Mouse (Mus musculus) embryonic fibroblast, embryonic 13.5 days (primary cell): ENCODE data around the gene Mroh8. TPM values are rescaled to one million over a fixed set of nuclear protein-coding genes. Genes with fewer than 3 reads are reported as not detected.

Experiments used
- H3K27ac ChIP-seq: 2 replicates; pipeline ENCODE4 v1.5.1; 2012; ENCODE audit warnings: low read length, control low read depth, inconsistent platforms; ENCODE audit not compliant: insufficient read depth
- H3K4me1 ChIP-seq: 2 replicates; pipeline ENCODE4 v1.6.1; 2011; ENCODE audit warnings: low read length; ENCODE audit not compliant: control insufficient read depth, insufficient read depth
- H3K4me3 ChIP-seq: 2 replicates; pipeline ENCODE4 v1.5.1; 2011; ENCODE audit warnings: mild to moderate bottlenecking, control low read depth, low read length; ENCODE audit not compliant: insufficient read depth
- CTCF ChIP-seq: IDR thresholded peaks from 2 replicates; pipeline ENCODE4 v1.5.1; 2011; ENCODE audit warnings: mild to moderate bottlenecking, control low read depth, low read length, moderate library complexity, borderline replicate concordance; ENCODE audit not compliant: insufficient read depth
- POLR2A ChIP-seq: IDR thresholded peaks from 2 replicates; pipeline ENCODE4 v1.6.1; 2011; ENCODE audit warnings: low read depth, mild to moderate bottlenecking, control low read depth, low read length, moderate library complexity
- polyA plus RNA-seq: library from polyadenylated mRNA; stranded (reverse); fragments of >200 nt; gene quantifications from 2 replicates; pipeline ENCODE4 v1.2.4, GENCODE M21; 2011; ENCODE audit warnings: low read depth; ENCODE audit not compliant: missing spikeins, insufficient read length

The Mroh8 gene
- not detected in 2 replicates for polyA plus RNA-seq

GRCm38 (mm10) chr2:157279416-157279800 lies at the start of gene Mroh8:
Gene Mroh8 (minus strand): TSS chr2:157279549.
- H3K4me3 ChIP-seq: peak within 1 kb of the TSS; percentile 100
- H3K27ac ChIP-seq: peak within 1 kb of the TSS; percentile 80
- TF ChIP-seq POLR2A (no peak), CTCF (no peak)
- H3K4me1 ChIP-seq: peaks cover 13% of the 10 kb centered on the region

- TF ChIP-seq CTCF (no peak), POLR2A (no peak)
- Histone ChIP-seq H3K4me1 (no peaks in the 10 kb centered on the region), H3K27ac (no peak overlapping the region), H3K4me3 (no peak overlapping the region)
Measured at GRCm38 (mm10) chr2:157328570-157328969, 49.2 kb upstream of the Mroh8 start.

GRCm38 (mm10) chr2:157328106-157328505 lies 48.8 kb upstream of the Mroh8 start:
- TF ChIP-seq CTCF (no peak), POLR2A (no peak)

GRCm38 (mm10) chr2:157325238-157325637 lies 45.9 kb upstream of the Mroh8 start:
- Histone ChIP-seq H3K27ac (no peak overlapping the region), H3K4me1 (no peaks in the 10 kb centered on the region), H3K4me3 (no peak overlapping the region)
- TF ChIP-seq CTCF: no peak
- TF ChIP-seq POLR2A: no peak

More at GRCm38 (mm10) chr2:157328106-157328505, 48.8 kb upstream of the Mroh8 start:
- Histone ChIP-seq H3K27ac (no peak overlapping the region), H3K4me1 (no peaks in the 10 kb centered on the region), H3K4me3 (no peak overlapping the region)

GRCm38 (mm10) chr2:157322029-157322766 lies 42.8 kb upstream of the Mroh8 start:
- no peak overlapping the region for H3K4me3 ChIP-seq
- no peak for TF ChIP-seq POLR2A
- no peak for TF ChIP-seq CTCF
- H3K4me1 ChIP-seq: no peaks in the 10 kb centered on the region
- H3K27ac ChIP-seq: no peak overlapping the region

- TF ChIP-seq POLR2A: no peak
- no peak overlapping the region for H3K27ac ChIP-seq
- no peaks in the 10 kb centered on the region for H3K4me1 ChIP-seq
- no peak overlapping the region for H3K4me3 ChIP-seq
Measured at GRCm38 (mm10) chr2:157320886-157321285, 41.5 kb upstream of the Mroh8 start.

- Histone ChIP-seq H3K27ac (no peak overlapping the region), H3K4me3 (no peak overlapping the region), H3K4me1 (no peaks in the 10 kb centered on the region)
- TF ChIP-seq POLR2A (no peak), CTCF (no peak)
Measured at GRCm38 (mm10) chr2:157320135-157320534, 40.8 kb upstream of the Mroh8 start.

- TF ChIP-seq CTCF (no peak), POLR2A (no peak)
- Histone ChIP-seq H3K4me1 (no peaks in the 10 kb centered on the region), H3K4me3 (no peak overlapping the region), H3K27ac (no peak overlapping the region)
Measured at GRCm38 (mm10) chr2:157317220-157317619, 37.9 kb upstream of the Mroh8 start.

- Histone ChIP-seq H3K4me1 (no peaks in the 10 kb centered on the region), H3K27ac (no peak overlapping the region), H3K4me3 (no peak overlapping the region)
- TF ChIP-seq CTCF: no peak
- no peak for TF ChIP-seq POLR2A
Measured at GRCm38 (mm10) chr2:157316358-157316933, 37.1 kb upstream of the Mroh8 start.

GRCm38 (mm10) chr2:157315486-157315885 lies 36.1 kb upstream of the Mroh8 start:
- no peak overlapping the region for H3K4me3 ChIP-seq
- TF ChIP-seq CTCF (no peak), POLR2A (no peak)
- no peaks in the 10 kb centered on the region for H3K4me1 ChIP-seq
- H3K27ac ChIP-seq: no peak overlapping the region
